8 mouse cellular contexts compared by ENCODE assay signal in genomic region chr13:91365270-91365952, GRCm38 (mm10).
DNase-seq lines count a peak whose midpoint lies in the region; ATAC-seq lines count a peak whose summit lies in the region.

No protein-coding gene starts in this region.

- H3K4me3 ChIP-seq in intestine, embryonic 15.5 days (replicated peaks), result no peak overlapping the region
- H3K4me3 ChIP-seq in midbrain, embryonic 15.5 days, result no peak overlapping the region

- peak; percentile 64 for ATAC-seq in intestine, embryonic 15.5 days
- peak; percentile 68 for ATAC-seq in midbrain, embryonic 15.5 days (replicated peaks)

- H3K27ac ChIP-seq in intestine, embryonic 15.5 days, result peak overlapping the region; percentile 33; the same call in 1 of the 2 replicates
- H3K27ac ChIP-seq in midbrain, embryonic 15.5 days, result no peak overlapping the region

- no peak overlapping the region for H3K9ac ChIP-seq in intestine, embryonic 15.5 days
- no peak overlapping the region for H3K9ac ChIP-seq in midbrain, embryonic 15.5 days

- no peaks in the 10 kb centered on the region for H3K9me3 ChIP-seq in intestine, embryonic 15.5 days
- H3K9me3 ChIP-seq in midbrain, embryonic 15.5 days, result no peaks in the 10 kb centered on the region

- DNase-seq in adrenal gland, adult 18-20 months (ENCODE audit: low spot score in 2 of 2), result peak; percentile 86 to 88
- DNase-seq in cerebellum, adult 9-11 months, result peak; percentile 98
- peak; percentile 93 for DNase-seq in gastrocnemius, adult 8-10 months (ENCODE audit: low spot score in 2 of 2)
- peak; percentile 74 to 78 for DNase-seq in left cerebral cortex, adult 8-10 months (ENCODE audit: low spot score in 2 of 2)
- peak; percentile 73 for DNase-seq in urinary bladder, adult 2 months (ENCODE audit: low spot score)
- DNase-seq in natural killer cell, adult 2 months (ENCODE audit: low spot score in 2 of 2), result no peak

- H3K4me2 ChIP-seq in intestine, embryonic 15.5 days (replicated peaks), result no peak overlapping the region
- no peak overlapping the region for H3K4me2 ChIP-seq in midbrain, embryonic 15.5 days

- no peaks in the 10 kb centered on the region for H3K36me3 ChIP-seq in intestine, embryonic 15.5 days
- no peaks in the 10 kb centered on the region for H3K36me3 ChIP-seq in midbrain, embryonic 15.5 days (replicated peaks)

- H3K4me1 ChIP-seq in intestine, embryonic 15.5 days (replicated peaks), result peaks cover 6% of the 10 kb centered on the region; the same call in 1 of the 2 replicates
- peaks cover 20% of the 10 kb centered on the region for H3K4me1 ChIP-seq in midbrain, embryonic 15.5 days

- WGBS in intestine, embryonic 15.5 days, result 50% methylated on average over 2 of the region's 2 CpGs
- WGBS in midbrain, embryonic 15.5 days, result 68% methylated on average over 2 of the region's 2 CpGs

- no peaks in the 10 kb centered on the region for H3K27me3 ChIP-seq in intestine, embryonic 15.5 days (replicated peaks)
- no peaks in the 10 kb centered on the region for H3K27me3 ChIP-seq in midbrain, embryonic 15.5 days (replicated peaks)

Comparison
In these comparisons a context has a peak if more than half of its experiments do, and no peak if none do; other contexts are left out.
1. DNase-seq: peak in adrenal gland, adult 18-20 months (2 of 2), cerebellum, adult 9-11 months (single experiment), gastrocnemius, adult 8-10 months (2 of 2), left cerebral cortex, adult 8-10 months (2 of 2) and urinary bladder, adult 2 months (single experiment); none in natural killer cell, adult 2 months (0 of 2).